Mouse (Mus musculus) small intestine, adult 10 weeks (tissue): ENCODE measurements around the gene Ogdh. TPM values are rescaled to one million over a fixed set of nuclear protein-coding genes. Genes with fewer than 3 reads are reported as not detected.

Experiments
- polyA plus RNA-seq: library from polyadenylated mRNA; stranded (reverse); fragments of 350-450 nt; fragmentation: Illumina TruSeq; extraction: RNeasy Lipid Tissue Mini Kit (QIAGEN cat#74804); gene quantifications from one replicate; pipeline ENCODE4 v1.2.3, GENCODE M21; 2014; ENCODE audit warnings: low replicate concordance

Gene Ogdh
- 150 TPM for polyA plus RNA-seq

GRCm38 (mm10) chr11:6291401-6292115 lies at the start of gene Ogdh:
Ogdh (plus strand) TSS chr11:6291633.

GRCm38 (mm10) chr11:6267320-6268254 lies 23.8 kb upstream of the Ogdh start, which contains the start of gene Ddx56:
Ddx56 (minus strand) TSS chr11:6267772.

GRCm38 (mm10) chr11:6274387-6275093 lies 16.9 kb upstream of the Ogdh start, which contains the start of gene Tmed4:
Tmed4 (minus strand) TSS chr11:6274870.

DNA sequence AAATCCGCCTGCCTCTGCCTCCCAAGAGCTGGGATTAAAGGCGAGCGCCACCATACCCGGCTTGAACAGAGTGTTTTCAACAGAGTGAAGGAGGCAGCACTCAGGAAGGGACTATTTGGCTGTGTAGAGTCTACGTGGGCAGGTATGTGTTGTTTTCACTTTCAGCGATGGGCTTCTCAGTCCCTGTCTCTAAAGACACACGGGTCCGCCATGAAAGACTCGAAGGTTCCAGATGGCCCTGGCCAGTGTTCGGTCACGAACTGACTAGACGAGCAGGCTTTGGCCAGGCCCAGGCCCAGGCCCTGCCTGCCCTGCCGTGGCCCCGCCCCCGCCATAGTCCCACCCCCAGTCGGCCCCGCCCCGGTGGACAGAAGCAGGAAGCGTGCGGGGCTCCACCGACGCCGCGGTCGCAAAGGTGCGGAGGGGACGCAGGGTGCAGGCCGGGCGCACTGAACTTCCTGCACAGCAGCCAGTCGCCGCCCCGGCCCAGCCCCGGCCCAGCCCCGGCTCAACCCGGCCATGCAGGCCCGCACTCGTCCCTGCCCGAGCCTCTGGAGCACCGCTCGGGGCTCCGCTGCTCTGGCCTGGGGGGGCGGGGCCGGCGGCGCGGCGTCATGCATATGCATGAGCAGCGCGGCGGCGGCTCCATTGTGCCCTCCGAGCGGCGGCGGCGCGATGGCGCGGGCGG lies 97.4 kb downstream of the Ogdh start, which contains the start of gene Zmiz2:
Gene Zmiz2, plus strand, starts transcription at position 349 of the 688 bp plus-strand sequence.

Other genes starting within 250 kb of the Ogdh start
- 1.2 TPM for gene Camk2b, start 225.3 kb upstream of the Ogdh start, polyA plus RNA-seq
- gene A730071L15Rik, start 91.6 kb upstream of the Ogdh start, polyA plus RNA-seq, result 0.33 TPM
- 14.0 TPM for gene Nudcd3, start 91.2 kb upstream of the Ogdh start, polyA plus RNA-seq
- gene Npc1l1, start 61.5 kb upstream of the Ogdh start, polyA plus RNA-seq, result 47.6 TPM
- 4.3 TPM for gene Ddx56, start 23.9 kb upstream of the Ogdh start, polyA plus RNA-seq
- gene Tmed4, start 16.8 kb upstream of the Ogdh start, polyA plus RNA-seq, result 104 TPM
- 0.63 TPM for gene Zmiz2, start 97.4 kb downstream of the Ogdh start, polyA plus RNA-seq
- 431 TPM for gene Ppia, start 123.8 kb downstream of the Ogdh start, polyA plus RNA-seq
- 18.7 TPM for gene H2afv, start 152.8 kb downstream of the Ogdh start, polyA plus RNA-seq
- 147 TPM for gene Purb, start 184.3 kb downstream of the Ogdh start, polyA plus RNA-seq
- 0.30 TPM for gene Myo1g, start 229.3 kb downstream of the Ogdh start, polyA plus RNA-seq